Mouse (Mus musculus) cerebellum, adult 2 months (tissue): ENCODE data around the gene Slc7a11. TPM values are rescaled to one million over a fixed set of nuclear protein-coding genes. Genes with fewer than 3 reads are reported as not detected.

Experiments
- DNase-seq, 2 experiments: peaks; one replicate each; pipeline ENCODE4 v3.0.0; 2021
- H3K27ac ChIP-seq: fragments of 200-500 bp; 2 replicates; pipeline ENCODE4 v1.5.1; 2012; ENCODE audit warnings: low read length, control low read depth, inconsistent platforms; ENCODE audit not compliant: insufficient read depth
- H3K27me3 ChIP-seq: fragments of 200-500 bp; 2 replicates; pipeline ENCODE4 v1.6.1; 2012; ENCODE audit warnings: inconsistent platforms, mild to moderate bottlenecking, low read length, moderate library complexity; ENCODE audit not compliant: control insufficient read depth, insufficient read depth
- H3K4me1 ChIP-seq: fragments of 200-500 bp; 2 replicates; pipeline ENCODE4 v1.6.1; 2011; ENCODE audit warnings: low read length; ENCODE audit not compliant: control insufficient read depth, insufficient read depth
- H3K4me3 ChIP-seq: fragments of 200-500 bp; replicated peaks from 2 replicates; pipeline ENCODE3; 2011; ENCODE audit warnings: mild to moderate bottlenecking, low read depth, low read length, control low read depth; ENCODE audit not compliant: insufficient read depth
- CTCF ChIP-seq: fragments of 200-500 bp; IDR thresholded peaks from 2 replicates; pipeline ENCODE4 v1.5.1; 2011; ENCODE audit warnings: low read depth, mild to moderate bottlenecking, control low read depth, low read length, moderate library complexity, borderline replicate concordance; ENCODE audit not compliant: insufficient read depth
- POLR2A ChIP-seq: fragments of 200-500 bp; IDR thresholded peaks from 2 replicates; pipeline ENCODE4 v1.6.1; 2011; ENCODE audit warnings: low read length, control low read depth, borderline replicate concordance; ENCODE audit not compliant: insufficient read depth
- WGBS: fragments of 180-500 bp; shearing (Covaris S2); methylation state at CpG from one replicate; pipeline ENCODE4 v1.1.7; 2018; 5-methylcytosine and 5-hydroxymethylcytosine counted together
- polyA plus RNA-seq: library from polyadenylated mRNA; depleted of rRNA; stranded (reverse); fragments of >200 nt; gene quantifications from 2 replicates; pipeline ENCODE4 v1.2.3, GENCODE M21; 2012

Gene Slc7a11
- polyA plus RNA-seq, 1 experiment, result 5.7 TPM

DNA sequence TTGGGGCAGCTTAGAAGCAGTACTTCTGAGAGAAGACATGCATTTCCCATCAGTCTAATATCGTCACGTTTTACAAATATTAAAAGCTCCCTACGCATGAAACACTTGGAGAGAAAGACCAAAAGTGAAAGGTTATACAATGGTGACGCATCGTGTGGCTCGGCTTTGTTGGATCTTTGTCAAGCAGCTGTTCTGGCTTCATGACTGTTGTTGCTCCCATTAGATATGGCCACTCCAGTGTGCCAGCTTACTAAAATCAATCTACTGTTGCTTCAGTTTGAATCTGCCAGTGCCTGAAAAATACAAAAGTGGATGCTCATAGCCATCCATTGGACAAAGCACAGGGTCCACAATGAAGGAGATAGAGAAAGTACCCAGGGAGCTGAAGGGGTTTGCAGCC lies 337.9 kb downstream of the Slc7a11 start:
- WGBS, result 40% methylated on average over 6 of the region's 6 CpGs
- no peak for DNase-seq
- TF ChIP-seq POLR2A, result no peak
- no peak for TF ChIP-seq CTCF
- Histone ChIP-seq H3K27me3 (no peaks in the 10 kb centered on the region), H3K4me3 (no peak overlapping the region), H3K27ac (no peak overlapping the region), H3K4me1 (no peaks in the 10 kb centered on the region)

DNA sequence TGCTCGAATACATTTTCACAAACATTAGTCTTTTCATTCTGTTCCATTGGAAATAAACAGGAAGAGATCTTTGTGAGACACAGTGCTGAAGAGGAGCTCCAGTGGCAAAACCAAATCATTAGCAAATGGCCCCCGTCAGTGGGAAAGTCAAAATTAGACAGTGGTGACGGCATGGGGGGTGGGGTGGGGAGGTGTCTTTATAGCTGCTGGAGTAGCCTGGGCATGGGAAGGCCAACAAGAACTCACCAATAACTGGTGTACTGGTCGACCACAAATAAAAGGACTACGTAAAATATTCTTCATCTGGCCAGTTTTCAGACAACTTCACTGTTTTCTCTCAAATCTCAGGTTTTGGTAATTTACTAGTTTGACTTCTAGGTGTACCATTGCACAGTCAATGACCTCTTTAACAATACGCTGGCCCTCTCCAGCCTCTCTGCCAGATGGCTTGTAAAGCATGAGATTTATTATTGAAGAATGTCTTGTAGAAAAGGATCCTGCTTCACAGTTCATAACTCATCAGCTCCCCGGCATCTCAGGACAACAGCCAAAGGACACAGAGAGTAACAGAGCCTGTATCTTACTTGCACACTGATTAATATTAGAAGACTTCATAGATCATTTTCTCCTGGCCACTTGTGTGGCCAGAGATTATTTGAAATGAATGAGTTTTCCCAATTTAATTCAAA lies 348.9 kb downstream of the Slc7a11 start:
- H3K4me3 ChIP-seq, result no peak overlapping the region
- 81% methylated on average over 7 of the region's 7 CpGs for WGBS
- no peak for TF ChIP-seq POLR2A
- no peak for TF ChIP-seq CTCF

DNA sequence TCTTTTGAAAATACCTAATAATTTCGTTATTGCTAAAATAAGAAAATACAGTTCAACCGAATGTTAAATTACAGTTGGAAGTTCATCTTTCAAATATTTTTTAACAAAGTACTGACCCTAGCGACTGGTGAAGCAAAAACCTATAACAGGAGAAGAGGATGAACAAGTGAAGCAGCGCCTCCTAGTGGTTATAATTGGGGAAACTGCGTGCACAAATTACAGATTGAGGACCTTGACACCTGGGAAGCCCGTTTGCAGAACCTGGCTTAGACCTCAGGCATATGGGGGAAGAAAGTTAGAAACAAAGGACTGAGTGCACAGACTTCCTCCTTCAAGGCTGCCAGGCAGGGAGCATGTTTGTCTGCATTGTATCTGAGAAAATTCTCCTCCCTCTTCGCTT lies 366.4 kb downstream of the Slc7a11 start:
- DNase-seq, result peak; percentile 15 to 20
- no peak for TF ChIP-seq POLR2A
- peak; percentile 29; the same call in 1 of the 2 replicates for TF ChIP-seq CTCF
- Histone ChIP-seq H3K4me1 (no peaks in the 10 kb centered on the region), H3K27me3 (no peaks in the 10 kb centered on the region), H3K4me3 (no peak overlapping the region), H3K27ac (no peak overlapping the region)
- 22% methylated on average over 7 of the region's 7 CpGs for WGBS

More for the DNA sequence above, 348.9 kb downstream of the Slc7a11 start:
- no peaks in the 10 kb centered on the region for H3K27me3 ChIP-seq
- H3K4me1 ChIP-seq, result no peaks in the 10 kb centered on the region
- H3K27ac ChIP-seq, result no peak overlapping the region
- no peak for DNase-seq

DNA sequence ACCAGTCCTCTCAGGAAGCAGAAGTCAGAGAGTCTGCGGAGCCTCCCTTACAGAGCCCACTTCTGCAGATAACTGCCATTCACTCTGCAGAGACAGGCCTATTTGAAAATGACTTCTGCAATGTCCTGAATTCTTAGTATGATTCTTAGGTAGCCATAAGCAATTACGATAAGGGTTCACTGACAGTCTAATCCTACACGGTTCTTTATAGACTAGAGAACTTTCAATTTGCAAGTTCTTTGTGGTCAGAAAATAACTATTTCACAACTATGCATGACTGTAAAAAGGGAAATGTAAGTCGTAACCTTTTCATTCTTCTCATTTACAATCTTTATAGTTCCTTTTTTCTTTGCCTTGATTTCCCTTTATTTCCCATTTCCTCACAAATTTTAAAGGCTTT lies 380.0 kb downstream of the Slc7a11 start:
- TF ChIP-seq POLR2A (no peak), CTCF (no peak)
- Histone ChIP-seq H3K4me1 (no peaks in the 10 kb centered on the region), H3K27ac (no peak overlapping the region), H3K27me3 (no peaks in the 10 kb centered on the region), H3K4me3 (no peak overlapping the region)
- WGBS, result 91% methylated on average over 4 of the region's 4 CpGs
- no peak for DNase-seq

DNA sequence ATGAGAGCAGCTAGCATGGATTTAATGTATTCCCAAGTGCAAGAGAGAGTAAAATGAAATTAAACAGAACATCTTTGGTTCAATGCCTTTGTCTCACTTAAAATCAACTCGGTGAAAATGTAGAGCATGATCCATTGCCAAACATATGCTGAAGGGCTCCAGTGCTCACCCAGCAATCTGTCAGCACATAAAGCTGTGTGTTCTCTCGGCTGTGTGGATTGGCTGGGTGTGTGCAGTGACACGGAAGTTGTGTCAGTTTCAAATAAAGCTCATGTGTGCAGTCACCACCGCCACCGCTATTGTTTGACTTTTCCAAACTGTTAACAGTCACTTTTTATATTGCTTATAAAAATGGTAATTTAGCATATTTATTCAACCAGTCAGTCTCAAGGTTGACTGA lies 398.7 kb downstream of the Slc7a11 start:
- no peaks in the 10 kb centered on the region for H3K27me3 ChIP-seq
- 13% methylated on average over 5 of the region's 5 CpGs for WGBS
- no peak for TF ChIP-seq POLR2A
- TF ChIP-seq CTCF, result no peak
- H3K27ac ChIP-seq, result no peak overlapping the region
- DNase-seq, result no peak
- no peak overlapping the region for H3K4me3 ChIP-seq
- no peaks in the 10 kb centered on the region; the same call in 1 of the 2 replicates for H3K4me1 ChIP-seq

DNA sequence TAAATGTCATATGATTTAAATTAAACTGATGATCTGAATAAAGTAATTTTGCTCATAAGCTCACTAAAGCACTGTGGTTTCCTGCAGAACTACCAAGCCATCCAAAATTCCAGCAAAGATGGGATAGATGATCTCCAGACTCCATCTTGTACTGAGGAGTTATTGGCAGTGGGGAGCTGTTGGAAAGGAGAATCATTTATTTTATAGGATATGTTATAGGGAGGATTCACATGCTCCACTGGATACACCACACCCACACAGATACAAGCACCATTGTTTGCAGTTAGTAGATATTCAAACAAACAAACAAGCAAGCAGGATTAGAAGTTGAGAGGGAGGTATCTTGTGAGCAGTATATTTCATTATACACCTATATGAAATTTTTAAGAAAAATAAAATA lies 399.3 kb downstream of the Slc7a11 start:
- TF ChIP-seq POLR2A (no peak), CTCF (no peak)
- H3K27me3 ChIP-seq, result no peaks in the 10 kb centered on the region
- no peak for DNase-seq
- H3K4me1 ChIP-seq, result no peaks in the 10 kb centered on the region; the same call in 1 of the 2 replicates
- H3K27ac ChIP-seq, result no peak overlapping the region
- H3K4me3 ChIP-seq, result no peak overlapping the region

DNA sequence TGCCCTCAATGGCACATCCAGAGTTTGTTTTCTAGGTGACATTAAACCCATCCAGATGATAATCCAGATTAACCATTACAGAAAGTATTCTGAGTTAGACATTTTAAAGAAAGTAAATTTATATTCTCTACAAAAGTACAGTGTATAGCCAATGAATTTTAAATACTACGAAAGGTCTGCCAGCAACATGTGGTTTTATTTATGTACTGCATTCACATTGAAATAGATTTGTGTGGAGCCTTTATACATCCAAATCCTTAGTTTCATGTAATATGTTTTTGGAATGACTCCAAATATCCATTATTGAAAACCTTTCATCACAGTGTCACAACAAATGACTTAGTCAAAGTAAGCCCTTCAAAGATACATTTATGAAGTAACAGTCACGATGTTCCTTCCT lies 402.3 kb downstream of the Slc7a11 start:
- WGBS, result 97% methylated on average over 2 of the region's 2 CpGs
- no peak for DNase-seq
- Histone ChIP-seq H3K27ac (no peak overlapping the region), H3K27me3 (no peaks in the 10 kb centered on the region), H3K4me1 (no peaks in the 10 kb centered on the region; the same call in 1 of the 2 replicates), H3K4me3 (no peak overlapping the region)
- TF ChIP-seq POLR2A (no peak), CTCF (no peak)

DNA sequence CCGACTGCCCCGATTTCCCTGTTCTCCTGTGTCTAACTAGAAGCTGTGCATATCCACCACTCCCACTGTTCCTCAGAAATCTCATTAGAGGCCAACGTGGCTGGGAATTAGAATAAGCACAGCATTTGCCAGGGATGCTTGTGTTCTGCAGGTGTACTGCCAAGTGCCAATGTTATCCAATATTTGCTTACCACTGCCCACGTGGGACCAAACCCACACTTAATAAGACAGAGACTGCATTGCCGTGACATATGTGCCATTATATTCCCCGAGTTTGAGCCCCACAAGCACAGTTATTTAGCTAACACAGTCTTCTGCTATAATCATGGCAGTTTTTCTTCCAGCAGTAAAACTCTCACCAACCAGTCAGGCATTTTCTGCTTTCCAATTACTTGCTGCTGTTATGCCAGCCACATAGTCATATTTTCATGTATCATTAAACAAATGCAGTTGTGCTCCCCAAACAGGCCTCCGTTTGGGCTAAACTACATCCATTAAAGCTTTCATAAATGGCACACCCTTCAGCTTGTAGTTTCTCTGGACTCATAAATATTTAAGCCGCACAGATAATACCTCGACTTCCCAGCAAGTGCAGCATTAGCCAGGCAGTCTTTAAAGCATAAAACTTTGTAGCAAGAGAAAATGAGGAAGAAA lies 407.4 kb downstream of the Slc7a11 start:
- WGBS, result 33% methylated on average over 9 of the region's 9 CpGs
- H3K4me3 ChIP-seq, result no peak overlapping the region
- no peaks in the 10 kb centered on the region for H3K27me3 ChIP-seq
- no peak for TF ChIP-seq POLR2A
- TF ChIP-seq CTCF, result no peak
- H3K27ac ChIP-seq, result no peak overlapping the region
- H3K4me1 ChIP-seq, result no peaks in the 10 kb centered on the region
- DNase-seq, result no peak
